Mouse (Mus musculus): ENCODE measurements around the gene A630095E13Rik. TPM values are rescaled to one million over a fixed set of nuclear protein-coding genes. Genes with fewer than 3 reads are reported as not detected.
"Not testable (repeated sequence)": the region's sequence is repeated elsewhere in the genome, so short reads cannot be mapped to it uniquely, and the experiment has no call there.

The A630095E13Rik gene
- total RNA-seq (2021), result not detected
- long read RNA-seq, experiment 1, result 0 reads
- long read RNA-seq, experiment 2, result 0 reads

DNA sequence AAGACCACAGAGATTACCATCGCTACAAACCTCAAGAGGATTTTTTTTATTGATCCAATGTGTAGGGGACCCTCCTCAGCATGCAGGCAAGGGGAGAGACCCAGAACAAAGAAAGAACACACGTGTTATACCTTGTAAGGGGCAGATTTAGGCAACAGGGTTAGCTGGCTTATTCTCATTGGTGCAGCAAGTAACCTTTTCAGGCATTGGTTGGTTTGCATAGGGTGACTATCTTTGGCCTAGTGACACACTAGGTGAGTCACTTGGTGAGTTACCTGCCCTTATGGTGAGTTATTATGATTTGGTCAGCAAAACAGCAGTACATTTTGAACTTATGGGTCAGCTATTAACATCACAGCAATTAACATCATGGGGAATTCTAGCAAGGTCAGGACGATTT, at the start of gene A630095E13Rik:
Gene A630095E13Rik (minus strand): TSS at position 101 of the 400 bp plus-strand sequence.
- not testable (repeated sequence) for DNase-seq

DNA sequence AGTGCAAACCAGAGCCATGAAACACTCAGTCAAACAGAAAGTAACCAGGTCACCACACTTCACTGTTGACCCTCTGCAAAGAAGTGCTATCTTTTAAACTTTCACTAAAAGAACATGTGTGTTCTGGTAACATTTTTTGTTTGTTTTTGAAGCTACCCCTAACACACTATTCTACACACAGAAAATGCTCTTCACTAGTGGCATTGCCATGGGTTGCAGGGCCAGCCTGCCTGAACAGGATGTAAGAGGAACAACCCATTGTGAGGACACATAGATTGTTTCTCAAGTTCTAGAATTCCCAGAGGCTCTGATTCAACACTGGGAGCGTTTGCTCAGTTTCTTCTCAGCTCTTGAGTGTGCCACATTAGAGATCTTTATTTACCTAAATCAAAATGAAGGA, 49.7 kb upstream of the A630095E13Rik start, which contains the start of gene Acrv1:
Gene Acrv1 (plus strand): TSS at position 301 of the 400 bp plus-strand sequence.
- no peak for DNase-seq

DNA sequence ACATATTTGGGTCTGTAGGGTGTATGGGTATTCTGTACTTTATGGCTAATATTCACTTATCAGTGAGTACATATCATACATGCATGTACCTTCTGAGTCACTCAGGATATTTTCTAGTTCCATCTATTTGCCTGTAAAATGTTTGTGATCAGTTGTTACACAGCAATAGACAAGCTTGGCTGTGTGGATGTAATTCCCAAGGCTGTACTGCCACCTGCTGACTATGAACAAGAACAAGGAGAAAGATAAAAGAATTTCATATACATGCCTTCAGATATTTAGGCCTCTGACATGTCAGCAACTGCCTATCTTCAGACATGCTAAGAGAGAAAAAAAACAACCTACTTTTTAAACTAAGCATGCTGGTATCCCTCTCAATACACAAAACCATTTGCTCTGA, 44.2 kb upstream of the A630095E13Rik start:
- DNase-seq, result no peak

DNA sequence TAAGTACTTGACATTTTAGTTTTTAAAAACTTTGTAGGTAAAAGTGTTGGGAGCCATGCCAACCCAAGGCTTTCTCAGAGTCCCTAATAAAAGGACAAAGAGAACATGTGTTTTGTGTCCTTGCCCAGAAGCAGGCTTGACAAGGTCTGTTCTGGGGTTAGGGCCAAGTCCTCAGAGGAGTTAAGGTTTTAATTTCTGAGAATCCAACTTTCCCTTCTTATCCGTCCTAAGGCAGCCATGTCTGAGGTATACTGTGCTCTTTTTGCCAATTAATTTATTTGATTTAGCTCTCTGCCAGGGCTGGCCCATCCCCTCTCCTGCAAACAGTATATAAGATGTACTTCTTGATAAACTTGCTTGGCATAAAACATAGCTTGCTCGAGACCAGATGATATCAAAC, 38.2 kb upstream of the A630095E13Rik start:
- DNase-seq, result no peak

Other genes starting within 250 kb of the A630095E13Rik start
- not detected for gene Gm7257, start 211.5 kb downstream of the A630095E13Rik start, total RNA-seq (2021)
- not detected for gene Gm9513, start 167.7 kb downstream of the A630095E13Rik start, total RNA-seq (2021)
- not detected for gene Gm5615, start 101.4 kb downstream of the A630095E13Rik start, total RNA-seq (2021)
- gene Gm17689, start 60.7 kb downstream of the A630095E13Rik start, total RNA-seq (2021), result not detected
- gene Acrv1, start 49.8 kb upstream of the A630095E13Rik start, total RNA-seq (2021), result not detected
- gene Chek1, start 83.7 kb upstream of the A630095E13Rik start, total RNA-seq (2021), result 1 to 10 TPM; 1.5 to 2.0 TPM
- 10 to 100 TPM; 58.7 to 62.7 TPM for gene Stt3a, start 124.3 kb upstream of the A630095E13Rik start, total RNA-seq (2021)
- 10 to 100 TPM; 63.4 to 66.8 TPM for gene Ei24, start 154.0 kb upstream of the A630095E13Rik start, total RNA-seq (2021)
- gene Fez1, start 178.5 kb upstream of the A630095E13Rik start, total RNA-seq (2021), result 1 to 10 TPM; 1.4 to 1.8 TPM

All from heart, adult 18-20 months (tissue).